Mouse (Mus musculus): Measurements from ENCODE around the gene 4933424G06Rik.

- TF ChIP-seq CTCF (IDR thresholded peaks at IDR 0.05; ENCODE audit: low read depth, low read length) (no peak), EP300 (IDR thresholded peaks at IDR 0.05; ENCODE audit: insufficient read depth, low read depth, low read length) (no peak)
These were observed 1.3 kb upstream of the 4933424G06Rik start for GRCm38 (mm10) chr1:36708626-36709025.

Data from ES-Bruce4 (cell line).